Mouse (Mus musculus) cortical plate, adult 2 months (tissue): Measurements from ENCODE around the gene Rps15a.

ENCODE experiments used
- CTCF ChIP-seq: fragments of 200-500 bp; IDR thresholded peaks from 2 replicates; pipeline ENCODE4 v1.5.1; 2011; ENCODE audit warnings: mild to moderate bottlenecking, control low read depth, low read length; ENCODE audit not compliant: insufficient read depth; ENCODE audit errors: extremely low read depth
- POLR2A ChIP-seq: fragments of 200-500 bp; IDR thresholded peaks from 2 replicates; pipeline ENCODE4 v1.6.1; 2011; ENCODE audit warnings: mild to moderate bottlenecking, low read length, control low read depth; ENCODE audit not compliant: insufficient read depth; ENCODE audit errors: extremely low read depth

- TF ChIP-seq CTCF, result no peak
- TF ChIP-seq POLR2A, result no peak
These were observed 483 bp downstream of the Rps15a start for GRCm38 (mm10) chr7:118115533-118115876.
